Mouse (Mus musculus) limb, embryonic 10.5 days (tissue): ENCODE data around the gene Dppa3. TPM values are rescaled to one million over a fixed set of nuclear protein-coding genes. Genes with fewer than 3 reads are reported as not detected.

Source experiments
- DNase-seq: peaks from one replicate; pipeline ENCODE4 v3.0.0-alpha.2; 2017; ENCODE audit warnings: low spot score
- H3K27ac ChIP-seq: fragments of 300-500 bp; sonication (generic); 2 replicates; pipeline ENCODE4 v1.5.1; 2016; ENCODE audit warnings: mild to moderate bottlenecking
- H3K27me3 ChIP-seq: fragments of 300-500 bp; sonication (generic); 2 replicates; pipeline ENCODE4 v1.6.1; 2016; ENCODE audit warnings: low read depth, mild to moderate bottlenecking; ENCODE audit not compliant: poor library complexity, severe bottlenecking
- H3K36me3 ChIP-seq: fragments of 300-500 bp; sonication (generic); 2 replicates; pipeline ENCODE4 v1.6.1; 2016; ENCODE audit warnings: mild to moderate bottlenecking, moderate library complexity
- H3K4me1 ChIP-seq: fragments of 300-500 bp; sonication (generic); 2 replicates; pipeline ENCODE4 v1.6.1; 2016
- H3K4me3 ChIP-seq: fragments of 300-500 bp; sonication (generic); 2 replicates; pipeline ENCODE4 v1.5.1; 2016; ENCODE audit warnings: mild to moderate bottlenecking, moderate library complexity
- H3K9me3 ChIP-seq: fragments of 300-500 bp; sonication (generic); replicated peaks from 2 replicates; pipeline ENCODE4 v1.6.1; 2016; ENCODE audit warnings: mild to moderate bottlenecking
- WGBS: fragments of 180-500 bp; shearing (Covaris S2); methylation state at CpG from one replicate; pipeline ENCODE4 v1.1.7; 2016; 5-methylcytosine and 5-hydroxymethylcytosine counted together
- polyA plus RNA-seq: library from polyadenylated mRNA; unstranded; fragments of >200 nt; fragmentation: Nextera tagmentation; extraction: Ambion mirVana; gene quantifications from 2 replicates; pipeline ENCODE4 v1.2.1, GENCODE M21; 2016

Dppa3 gene
- polyA plus RNA-seq, 1 experiment from 2014 or later: not detected

DNA sequence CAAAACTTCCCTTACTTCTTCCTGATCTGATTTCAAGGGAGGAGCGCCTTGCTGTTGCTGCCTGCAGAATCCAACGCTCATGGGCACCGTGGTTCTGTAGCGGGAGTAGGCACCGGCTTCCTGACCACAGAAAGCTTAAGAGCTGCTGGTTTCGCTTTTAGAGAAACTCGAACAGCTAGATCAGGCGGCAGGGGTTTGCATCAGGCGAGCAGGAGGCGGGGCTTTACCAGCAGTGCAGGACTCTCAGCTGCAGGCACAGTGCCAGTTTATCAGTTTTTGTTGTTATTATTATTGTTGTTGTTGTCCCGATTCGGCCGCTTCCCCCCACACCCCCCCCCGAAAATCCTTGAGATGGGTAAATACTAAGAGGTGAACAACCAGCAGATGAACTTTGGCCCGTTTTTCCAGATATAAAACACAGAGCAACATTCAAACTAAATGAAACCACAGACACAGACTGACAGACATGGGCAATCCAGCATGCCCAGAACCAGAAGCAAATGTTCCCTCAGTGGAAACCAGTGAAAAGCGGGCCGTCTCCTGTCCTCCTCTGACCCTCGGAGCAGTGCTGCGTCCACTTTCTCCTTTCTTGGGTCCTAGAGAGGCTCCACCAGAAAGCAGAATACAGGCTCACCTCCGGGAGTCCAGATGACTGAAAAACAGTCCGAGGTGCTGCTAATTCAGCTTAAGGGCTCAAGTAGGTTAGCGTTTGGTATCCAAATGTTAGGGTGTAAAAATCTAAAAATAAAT lies 23.8 kb upstream of the Dppa3 start, which contains the start of gene Apobec1:
Apobec1 (minus strand) TSS at position 203 of the 750 bp plus-strand sequence.
- WGBS: 11% methylated on average over 22 of the region's 22 CpGs
- DNase-seq: peak; percentile 65
- Histone ChIP-seq H3K27me3 (no peaks in the 10 kb centered on the region), H3K4me3 (peak within 1 kb of the TSS; percentile 49), H3K27ac (peak within 1 kb of the TSS; percentile 75), H3K4me1 (no peaks in the 10 kb centered on the region), H3K36me3 (no peaks in the 10 kb centered on the region), H3K9me3 (no peaks in the 10 kb centered on the region)

DNA sequence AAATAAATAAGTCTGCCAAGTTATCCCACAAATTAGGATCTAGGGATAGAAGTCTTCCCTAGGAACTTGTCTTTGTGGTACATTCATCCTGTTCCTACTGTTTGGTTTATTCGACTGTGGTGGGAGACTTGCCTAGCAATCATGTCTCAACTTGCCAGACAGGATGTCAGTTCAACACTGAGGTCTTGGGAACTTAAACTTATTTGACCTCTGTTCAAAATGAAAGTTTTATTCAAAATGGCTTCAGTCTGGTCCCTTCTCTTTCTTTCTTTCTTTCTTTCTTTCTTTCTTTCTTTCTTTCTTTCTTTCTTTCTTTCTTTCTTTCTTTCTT lies 23.3 kb upstream of the Dppa3 start:
- Histone ChIP-seq H3K4me3 (peak overlapping the region; percentile 49), H3K27ac (no peak overlapping the region), H3K9me3 (no peaks in the 10 kb centered on the region), H3K36me3 (no peaks in the 10 kb centered on the region), H3K27me3 (no peaks in the 10 kb centered on the region), H3K4me1 (no peaks in the 10 kb centered on the region)
- no peak for DNase-seq
- 61% methylated on average over 1 of the region's 1 CpGs for WGBS

DNA sequence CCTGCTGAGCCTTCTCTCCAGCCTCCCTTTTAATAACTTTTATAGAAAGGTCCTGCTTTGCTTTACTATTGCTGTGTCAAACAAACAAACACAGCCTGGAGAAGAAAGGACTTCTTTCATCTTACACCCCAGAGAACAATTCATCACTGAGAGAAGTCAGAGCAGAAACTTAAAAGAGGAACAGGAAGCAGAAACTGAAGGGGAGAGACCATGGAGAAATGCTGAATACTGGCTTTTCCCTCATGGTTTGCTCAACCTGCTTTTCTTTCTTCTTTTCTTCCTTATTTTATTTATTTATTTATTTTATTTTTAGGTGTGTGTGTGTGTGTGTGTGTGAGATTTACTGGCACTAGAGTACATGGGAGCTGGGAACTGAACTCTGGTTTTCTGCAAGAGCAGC lies 21.9 kb upstream of the Dppa3 start:
- Histone ChIP-seq H3K4me1 (no peaks in the 10 kb centered on the region), H3K9me3 (no peaks in the 10 kb centered on the region), H3K27me3 (0 out of 2 replicates have a peak, but pooled peaks cover 3% of the 10 kb centered on the region), H3K27ac (no peak overlapping the region), H3K4me3 (no peak overlapping the region), H3K36me3 (no peaks in the 10 kb centered on the region)
- no peak for DNase-seq

DNA sequence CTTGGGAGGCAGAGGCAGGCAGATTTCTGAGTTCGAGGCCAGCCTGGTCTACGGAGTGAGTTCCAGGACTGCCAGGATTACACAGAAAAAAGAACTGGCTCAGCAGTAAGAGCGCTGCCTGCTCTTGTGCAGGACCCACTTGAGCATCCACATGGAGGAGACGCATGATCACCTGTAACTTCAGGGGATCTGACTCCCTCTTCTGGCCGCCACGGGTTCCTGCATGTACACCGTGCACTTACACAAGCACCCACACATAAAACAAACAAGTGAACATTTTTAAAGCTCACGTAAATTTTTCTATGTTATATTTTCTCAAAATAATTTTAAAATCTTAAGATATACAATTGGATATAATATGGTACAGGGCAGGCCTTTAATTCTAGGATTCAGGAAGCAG lies 20.7 kb upstream of the Dppa3 start:
- H3K36me3 ChIP-seq: no peaks in the 10 kb centered on the region
- 89% methylated on average over 8 of the region's 8 CpGs for WGBS
- H3K9me3 ChIP-seq: no peaks in the 10 kb centered on the region
- no peak overlapping the region for H3K27ac ChIP-seq
- no peak overlapping the region for H3K4me3 ChIP-seq
- DNase-seq: no peak
- 0 out of 2 replicates have a peak, but pooled peaks cover 7% of the 10 kb centered on the region for H3K27me3 ChIP-seq
- H3K4me1 ChIP-seq: no peaks in the 10 kb centered on the region

DNA sequence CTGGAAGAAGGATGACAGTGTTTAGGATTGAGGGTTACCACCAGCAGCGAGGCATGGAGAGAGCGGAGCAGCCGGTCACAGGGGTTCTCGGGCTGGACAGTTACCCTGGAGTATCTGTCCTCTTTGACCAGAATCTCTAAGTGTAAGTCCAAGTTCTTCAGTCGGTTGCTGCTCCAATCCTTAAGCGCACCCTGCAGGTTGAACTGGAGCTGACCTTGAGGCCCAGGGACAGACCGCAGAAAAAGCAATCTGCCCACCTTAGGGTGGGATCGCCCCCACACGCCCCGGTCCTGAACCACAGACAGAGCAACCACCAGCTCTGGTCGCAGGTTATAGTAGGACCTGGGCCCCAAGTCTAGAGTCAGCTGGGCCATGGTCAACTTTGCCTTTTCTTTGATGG lies 19.5 kb upstream of the Dppa3 start:
- Histone ChIP-seq H3K9me3 (no peaks in the 10 kb centered on the region), H3K27ac (no peak overlapping the region), H3K36me3 (no peaks in the 10 kb centered on the region), H3K27me3 (0 out of 2 replicates have a peak, but pooled peaks cover 7% of the 10 kb centered on the region), H3K4me3 (no peak overlapping the region), H3K4me1 (no peaks in the 10 kb centered on the region)
- WGBS: 95% methylated on average over 11 of the region's 11 CpGs
- DNase-seq: no peak

DNA sequence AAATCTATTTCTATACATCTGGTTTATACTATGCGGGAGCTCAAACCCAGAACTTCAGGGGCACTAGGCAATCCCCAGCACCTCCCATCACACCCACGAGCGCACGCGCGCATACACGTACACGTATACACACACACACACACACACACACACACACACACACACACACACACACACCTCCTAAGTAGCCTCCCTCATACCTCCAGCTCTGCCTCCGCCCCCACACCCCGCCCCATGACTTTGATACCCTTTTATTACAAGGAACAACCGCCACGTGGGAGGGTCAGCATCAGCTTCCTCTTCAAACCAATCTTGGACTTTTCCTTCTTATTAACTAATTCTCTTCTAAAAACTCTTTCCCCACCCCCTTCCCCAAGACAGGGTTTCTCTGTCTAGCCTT lies 18.5 kb upstream of the Dppa3 start:
- Histone ChIP-seq H3K9me3 (no peaks in the 10 kb centered on the region), H3K27ac (no peak overlapping the region), H3K4me1 (no peaks in the 10 kb centered on the region), H3K36me3 (no peaks in the 10 kb centered on the region), H3K4me3 (no peak overlapping the region), H3K27me3 (0 out of 2 replicates have a peak, but pooled peaks cover 7% of the 10 kb centered on the region)
- 95% methylated on average over 12 of the region's 12 CpGs for WGBS
- DNase-seq: no peak

DNA sequence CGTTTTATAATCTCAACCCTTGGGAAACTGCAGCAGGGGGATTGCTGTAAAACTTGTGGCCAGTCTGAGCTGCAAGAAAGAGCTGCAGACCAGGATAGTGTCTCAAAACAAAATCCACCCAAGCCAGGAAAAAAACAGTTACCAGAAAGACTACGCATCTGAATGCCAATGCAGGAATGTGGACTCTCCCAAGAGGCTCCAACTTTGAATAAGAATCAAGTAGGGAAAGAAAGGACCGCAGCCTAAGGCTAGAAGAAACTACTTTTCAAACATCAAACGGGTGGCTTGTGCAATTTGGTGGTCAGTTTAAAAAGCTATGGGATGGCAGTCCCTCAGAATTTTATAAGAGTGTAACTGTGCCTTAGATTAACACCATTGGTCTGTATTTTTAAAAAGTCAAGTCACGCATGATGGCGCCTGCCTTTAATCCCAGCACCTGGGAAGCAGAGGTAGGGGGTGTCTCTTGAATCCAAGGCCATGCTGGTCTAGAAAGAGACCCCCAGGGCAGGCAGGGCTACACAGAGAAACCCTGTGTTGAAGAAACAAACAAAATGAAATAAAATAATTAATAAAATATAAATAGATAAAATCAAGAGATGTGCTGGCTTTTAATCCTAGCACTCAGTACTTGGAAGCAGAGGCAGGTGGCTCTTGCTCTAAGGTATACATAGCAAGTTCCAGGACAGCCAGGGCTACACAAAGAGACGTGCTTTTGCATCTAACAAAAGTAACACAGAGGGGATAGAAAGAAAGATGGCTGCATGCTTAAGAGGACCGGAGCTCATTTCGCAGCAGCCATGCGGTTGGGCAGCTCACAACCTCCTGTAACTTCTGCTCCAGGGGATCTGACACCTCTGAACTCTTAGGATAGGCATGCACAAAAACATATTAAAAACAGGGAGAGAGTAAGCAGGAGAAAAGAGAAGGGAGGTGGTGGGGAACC lies 17.5 kb upstream of the Dppa3 start:
- Histone ChIP-seq H3K4me1 (no peaks in the 10 kb centered on the region), H3K36me3 (no peaks in the 10 kb centered on the region), H3K9me3 (no peaks in the 10 kb centered on the region), H3K4me3 (no peak overlapping the region), H3K27me3 (0 out of 2 replicates have a peak, but pooled peaks cover 7% of the 10 kb centered on the region), H3K27ac (no peak overlapping the region)
- DNase-seq: no peak
- WGBS: 84% methylated on average over 10 of the region's 10 CpGs

DNA sequence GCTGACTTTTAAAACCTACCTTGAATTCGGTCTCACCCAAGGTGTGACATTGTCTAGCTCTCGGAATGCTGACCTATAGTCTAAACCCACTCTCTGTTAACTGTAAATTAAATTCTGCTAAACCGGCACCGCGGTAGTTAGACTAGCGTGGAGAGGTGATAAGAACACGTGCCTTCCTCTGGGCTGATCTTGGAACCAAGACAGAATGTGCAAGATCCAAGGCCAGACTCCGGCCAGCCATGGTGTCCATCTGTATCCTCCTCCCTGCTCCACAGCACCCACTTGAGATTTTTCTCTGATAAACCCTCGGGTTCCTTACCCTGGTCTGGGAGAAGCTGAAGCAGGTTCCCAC lies 16.9 kb upstream of the Dppa3 start:
- Histone ChIP-seq H3K36me3 (no peaks in the 10 kb centered on the region), H3K27me3 (0 out of 2 replicates have a peak, but pooled peaks cover 7% of the 10 kb centered on the region), H3K4me3 (no peak overlapping the region), H3K27ac (no peak overlapping the region), H3K9me3 (no peaks in the 10 kb centered on the region), H3K4me1 (no peaks in the 10 kb centered on the region)
- WGBS: 74% methylated on average over 9 of the region's 9 CpGs
- DNase-seq: no peak

DNA sequence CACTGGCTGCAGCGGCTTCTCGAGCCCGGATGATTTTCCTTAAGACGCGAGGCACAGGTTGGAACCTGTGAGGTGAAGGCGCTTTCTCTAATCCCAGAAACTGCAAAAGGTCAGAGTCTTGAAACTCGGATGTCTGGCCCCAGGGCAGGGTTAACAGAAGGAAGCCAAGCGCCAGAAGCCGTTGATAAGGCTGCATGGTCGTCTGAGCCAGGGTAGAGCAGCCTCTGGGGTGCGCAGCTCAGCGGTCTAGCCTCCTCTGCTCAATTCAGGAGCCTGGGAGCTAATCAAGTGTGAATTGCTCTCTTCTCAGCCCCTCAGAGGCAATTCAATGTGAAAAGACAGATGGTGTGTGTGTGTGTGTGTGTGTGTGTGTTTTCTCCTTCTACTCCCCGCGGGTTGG lies 16.4 kb upstream of the Dppa3 start, which contains the start of gene Gdf3:
Gdf3 (minus strand) TSS at position 317 of the 400 bp plus-strand sequence.
- Histone ChIP-seq H3K9me3 (no peaks in the 10 kb centered on the region), H3K27ac (no peak within 1 kb of the TSS), H3K27me3 (0 out of 2 replicates have a peak, but pooled peaks cover 7% of the 10 kb centered on the region), H3K36me3 (no peaks in the 10 kb centered on the region), H3K4me1 (no peaks in the 10 kb centered on the region), H3K4me3 (no peak within 1 kb of the TSS)
- WGBS: 58% methylated on average over 14 of the region's 14 CpGs
- no peak for DNase-seq

DNA sequence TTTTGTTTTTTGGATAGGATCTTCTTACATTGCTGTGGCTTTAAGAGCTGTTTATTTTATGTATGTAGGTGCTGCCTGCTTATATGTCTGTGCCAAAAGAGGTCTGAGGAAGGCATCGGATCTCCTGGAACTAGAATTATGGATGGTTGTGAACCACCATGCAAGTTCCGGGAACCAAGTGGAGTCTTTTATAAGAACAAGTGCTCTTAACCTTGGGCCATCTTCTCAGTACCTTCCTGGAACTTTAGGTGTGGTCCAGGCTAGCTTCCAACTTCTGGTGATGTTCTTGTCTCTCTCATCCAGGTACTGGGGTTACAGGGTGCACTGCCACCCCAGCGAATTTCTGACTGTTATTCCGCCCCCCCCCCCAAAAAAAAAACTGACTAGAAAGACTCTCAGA lies 13.8 kb upstream of the Dppa3 start:
- H3K4me1 ChIP-seq: no peaks in the 10 kb centered on the region
- H3K27ac ChIP-seq: no peak overlapping the region
- no peak for DNase-seq
- H3K36me3 ChIP-seq: no peaks in the 10 kb centered on the region
- H3K9me3 ChIP-seq: no peaks in the 10 kb centered on the region
- no peak overlapping the region for H3K4me3 ChIP-seq
- 0 out of 2 replicates have a peak, but pooled peaks cover 7% of the 10 kb centered on the region for H3K27me3 ChIP-seq
- 83% methylated on average over 4 of the region's 4 CpGs for WGBS

DNA sequence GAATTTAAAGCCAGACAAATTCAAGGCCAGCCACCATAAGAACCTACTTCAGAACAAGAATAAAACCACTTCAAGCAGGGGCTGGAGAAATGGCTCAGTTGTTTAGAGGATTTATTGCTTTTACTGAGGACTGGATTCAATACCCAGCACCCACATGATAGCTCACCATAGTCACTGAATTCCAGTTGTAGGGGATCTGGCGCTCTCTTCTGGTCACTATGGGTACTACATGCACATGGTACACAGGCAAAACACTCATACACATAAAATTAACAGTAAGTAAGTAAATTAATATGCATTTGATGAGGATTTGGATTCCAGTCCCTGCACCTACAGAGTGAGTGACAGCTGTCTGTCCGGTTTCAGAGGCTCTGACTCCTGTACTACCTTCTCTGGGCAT lies 12.2 kb upstream of the Dppa3 start:
- Histone ChIP-seq H3K36me3 (no peaks in the 10 kb centered on the region), H3K27ac (no peak overlapping the region), H3K27me3 (0 out of 2 replicates have a peak, but pooled peaks cover 6% of the 10 kb centered on the region), H3K4me1 (no peaks in the 10 kb centered on the region), H3K9me3 (no peaks in the 10 kb centered on the region), H3K4me3 (no peak overlapping the region)
- 70% methylated on average over 2 of the region's 2 CpGs for WGBS
- no peak for DNase-seq

DNA sequence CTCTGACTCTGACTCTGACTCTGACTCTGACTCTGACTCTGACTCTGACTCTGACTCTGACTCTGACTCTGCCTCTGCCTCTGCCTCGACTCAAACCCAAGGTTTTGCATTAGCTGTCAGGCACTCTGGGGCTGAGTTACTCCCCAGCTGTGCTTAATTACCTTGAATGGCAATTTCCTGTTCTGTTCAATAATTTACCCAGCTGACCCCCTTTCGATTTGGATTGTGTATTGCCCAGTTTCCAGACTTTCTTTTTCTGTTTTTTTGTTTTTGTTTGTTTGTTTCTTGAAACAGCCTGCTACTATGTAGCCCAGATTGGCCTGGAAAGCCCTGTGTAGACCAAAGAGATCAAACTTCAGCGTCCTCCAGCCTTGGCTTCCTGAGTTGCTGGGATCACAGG lies 10.2 kb upstream of the Dppa3 start:
- DNase-seq: no peak
- H3K36me3 ChIP-seq: no peaks in the 10 kb centered on the region
- no peak overlapping the region for H3K27ac ChIP-seq
- no peak overlapping the region for H3K4me3 ChIP-seq
- H3K27me3 ChIP-seq: no peaks in the 10 kb centered on the region
- H3K4me1 ChIP-seq: no peaks in the 10 kb centered on the region
- H3K9me3 ChIP-seq: no peaks in the 10 kb centered on the region
- WGBS: 57% methylated on average over 3 of the region's 3 CpGs

DNA sequence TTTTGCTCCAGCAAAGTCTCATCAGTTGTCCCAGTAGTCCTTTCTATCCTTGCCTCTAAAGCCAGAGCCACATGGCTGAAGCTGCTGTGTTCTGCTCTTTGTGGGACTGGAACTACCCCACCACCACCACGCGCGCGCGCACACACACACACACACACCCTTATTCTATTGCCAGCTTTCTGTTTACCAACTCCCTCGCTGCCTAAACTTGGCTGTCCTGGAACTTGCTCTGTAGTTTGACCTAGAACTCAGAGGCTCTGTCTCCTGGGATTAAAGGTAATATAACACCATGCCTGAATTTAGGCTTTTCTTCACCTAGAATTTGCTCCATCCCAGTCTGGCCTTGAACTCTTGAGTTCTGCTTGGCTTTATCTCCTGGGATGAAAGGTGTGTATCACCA lies 5.1 kb upstream of the Dppa3 start:
- H3K36me3 ChIP-seq: no peaks in the 10 kb centered on the region
- DNase-seq: no peak
- no peaks in the 10 kb centered on the region for H3K9me3 ChIP-seq
- WGBS: 93% methylated on average over 6 of the region's 6 CpGs
- no peak overlapping the region for H3K27ac ChIP-seq
- no peaks in the 10 kb centered on the region for H3K4me1 ChIP-seq
- H3K4me3 ChIP-seq: no peak overlapping the region
- H3K27me3 ChIP-seq: peaks cover 1% of the 10 kb centered on the region
